Mouse (Mus musculus) cortical plate, adult 2 months (tissue): ENCODE measurements around the gene Grin3b. TPM values are rescaled to one million over a fixed set of nuclear protein-coding genes. Genes with fewer than 3 reads are reported as not detected.

ENCODE experiments used
- H3K27ac ChIP-seq: fragments of 200-500 bp; 2 replicates; pipeline ENCODE4 v1.5.1; 2012; ENCODE audit warnings: low read length, control low read depth, inconsistent platforms; ENCODE audit not compliant: insufficient read depth
- H3K4me1 ChIP-seq: fragments of 200-500 bp; 2 replicates; pipeline ENCODE4 v1.6.1; 2011; ENCODE audit warnings: low read length; ENCODE audit not compliant: control insufficient read depth, insufficient read depth
- H3K4me3 ChIP-seq: fragments of 200-500 bp; 2 replicates; pipeline ENCODE4 v1.5.1; 2011; ENCODE audit warnings: mild to moderate bottlenecking, low read length, control low read depth; ENCODE audit not compliant: insufficient read depth
- CTCF ChIP-seq: fragments of 200-500 bp; IDR thresholded peaks from 2 replicates; pipeline ENCODE4 v1.5.1; 2011; ENCODE audit warnings: mild to moderate bottlenecking, control low read depth, low read length; ENCODE audit not compliant: insufficient read depth; ENCODE audit errors: extremely low read depth
- POLR2A ChIP-seq: fragments of 200-500 bp; IDR thresholded peaks from 2 replicates; pipeline ENCODE4 v1.6.1; 2011; ENCODE audit warnings: mild to moderate bottlenecking, low read length, control low read depth; ENCODE audit not compliant: insufficient read depth; ENCODE audit errors: extremely low read depth
- polyA plus RNA-seq: library from polyadenylated mRNA; depleted of rRNA; stranded (reverse); fragments of >200 nt; gene quantifications from 2 replicates; pipeline ENCODE4 v1.2.3, GENCODE M21; 2012; rRNA removed

Gene Grin3b
- polyA plus RNA-seq, 1 experiment: 0.21 TPM

GRCm38 (mm10) chr10:80020191-80020590 lies 49.7 kb downstream of the Grin3b start:
- no peaks in the 10 kb centered on the region for H3K4me1 ChIP-seq
- TF ChIP-seq CTCF (no peak), POLR2A (no peak)
- H3K27ac ChIP-seq: no peak overlapping the region
- no peak overlapping the region for H3K4me3 ChIP-seq

GRCm38 (mm10) chr10:80020603-80021319 lies 50.2 kb downstream of the Grin3b start:
- no peak for TF ChIP-seq POLR2A
- TF ChIP-seq CTCF: no peak
- Histone ChIP-seq H3K4me3 (no peak overlapping the region), H3K4me1 (no peaks in the 10 kb centered on the region), H3K27ac (no peak overlapping the region)

- H3K4me3 ChIP-seq: no peak overlapping the region
- H3K4me1 ChIP-seq: no peaks in the 10 kb centered on the region
- no peak overlapping the region for H3K27ac ChIP-seq
- TF ChIP-seq CTCF: no peak
- TF ChIP-seq POLR2A: no peak
Observed at GRCm38 (mm10) chr10:80021320-80021641, 50.8 kb downstream of the Grin3b start.

DNA sequence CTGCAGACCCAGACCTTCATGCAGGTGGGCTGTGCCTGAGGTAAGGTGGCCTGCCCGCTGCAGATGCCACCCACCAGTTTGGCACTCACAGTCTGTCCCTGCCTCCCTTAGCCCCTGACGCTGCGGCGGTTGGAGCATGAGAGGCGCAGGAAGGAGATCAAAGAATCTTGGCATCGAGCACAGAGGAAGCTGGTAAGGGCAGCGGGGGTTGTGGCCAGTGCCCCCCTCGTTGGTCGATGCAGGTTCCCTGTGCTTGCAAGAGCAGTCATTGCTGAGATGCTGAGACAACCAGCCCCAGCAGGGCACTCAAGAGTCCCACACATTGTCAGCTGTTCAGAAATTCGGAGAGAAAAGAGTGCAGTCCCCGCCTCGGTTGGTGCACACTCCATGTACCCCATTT lies 51.6 kb downstream of the Grin3b start:
- Histone ChIP-seq H3K27ac (no peak overlapping the region), H3K4me3 (no peak overlapping the region), H3K4me1 (no peaks in the 10 kb centered on the region)
- TF ChIP-seq POLR2A (no peak), CTCF (no peak)

- TF ChIP-seq CTCF: no peak
- no peak for TF ChIP-seq POLR2A
- no peak overlapping the region for H3K4me3 ChIP-seq
- H3K4me1 ChIP-seq: no peaks in the 10 kb centered on the region
- no peak overlapping the region for H3K27ac ChIP-seq
Observed at GRCm38 (mm10) chr10:80022806-80023205, 52.3 kb downstream of the Grin3b start.

- Histone ChIP-seq H3K4me1 (no peaks in the 10 kb centered on the region), H3K4me3 (no peak overlapping the region), H3K27ac (no peak overlapping the region)
- TF ChIP-seq POLR2A (no peak), CTCF (no peak)
Observed at GRCm38 (mm10) chr10:80023758-80024157, 53.2 kb downstream of the Grin3b start.

- Histone ChIP-seq H3K4me1 (no peaks in the 10 kb centered on the region), H3K4me3 (no peak overlapping the region), H3K27ac (0 out of 2 replicates have a peak overlapping the region, but pooled peaks have one; percentile 25)
- TF ChIP-seq POLR2A (no peak), CTCF (no peak)
Observed at GRCm38 (mm10) chr10:80024229-80025043, 53.9 kb downstream of the Grin3b start.

DNA sequence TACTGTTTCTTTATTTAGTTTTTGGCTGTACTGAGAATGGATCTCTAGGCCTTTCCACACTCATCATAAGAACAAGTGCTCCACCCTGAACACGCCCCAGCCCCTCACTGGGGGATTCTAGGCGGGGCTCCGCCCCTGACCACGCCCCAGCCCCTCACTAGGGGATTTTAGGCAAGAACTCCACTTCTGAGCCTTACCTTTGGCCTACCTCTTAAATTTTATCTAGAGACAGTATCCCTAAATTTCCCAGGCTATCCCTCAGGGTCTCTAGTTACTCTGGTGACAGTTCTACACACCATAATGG lies 54.5 kb downstream of the Grin3b start:
- TF ChIP-seq POLR2A: no peak
- TF ChIP-seq CTCF: no peak
- H3K4me1 ChIP-seq: no peaks in the 10 kb centered on the region

GRCm38 (mm10) chr10:80025463-80025862 lies 54.9 kb downstream of the Grin3b start:
- Histone ChIP-seq H3K27ac (no peak overlapping the region), H3K4me1 (no peaks in the 10 kb centered on the region), H3K4me3 (no peak overlapping the region)
- TF ChIP-seq CTCF (no peak), POLR2A (no peak)

More for the DNA sequence above, 54.5 kb downstream of the Grin3b start:
- H3K4me3 ChIP-seq: no peak overlapping the region
- no peak overlapping the region for H3K27ac ChIP-seq

DNA sequence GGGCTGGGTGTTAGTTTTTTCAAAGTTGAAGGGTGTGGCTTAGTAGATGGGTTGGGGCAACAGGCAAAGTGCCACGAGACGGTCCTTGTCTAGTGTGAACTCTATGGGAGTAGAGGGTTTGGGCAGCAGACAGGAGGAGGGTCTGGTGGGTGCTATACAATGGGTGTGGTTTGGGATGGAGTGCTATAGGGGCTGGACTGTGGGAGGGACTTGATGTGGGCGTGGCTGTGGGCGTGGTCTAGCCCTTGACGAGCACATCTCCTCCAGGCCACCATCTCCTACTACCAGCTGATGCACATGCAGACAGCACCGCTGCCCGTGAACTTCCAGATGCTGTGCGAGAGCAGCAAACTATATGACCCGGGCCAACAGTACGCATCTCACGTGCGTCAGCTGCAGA lies 55.4 kb downstream of the Grin3b start:
- TF ChIP-seq CTCF (no peak), POLR2A (no peak)
- Histone ChIP-seq H3K4me1 (no peaks in the 10 kb centered on the region), H3K27ac (no peak overlapping the region)

More for the DNA sequence above, 55.4 kb downstream of the Grin3b start:
- H3K4me3 ChIP-seq: no peak overlapping the region

Other genes with a start within 250 kb of the Grin3b start
- 51.6 and 54.9 TPM in 2 replicates for gene Polrmt, start 224.1 kb upstream of the Grin3b start, polyA plus RNA-seq
- 6.5 and 9.7 TPM in 2 replicates for gene Fgf22, start 215.6 kb upstream of the Grin3b start, polyA plus RNA-seq
- gene Rnf126, start 203.8 kb upstream of the Grin3b start, polyA plus RNA-seq: 157 TPM in 2 replicates
- gene Fstl3, start 193.4 kb upstream of the Grin3b start, polyA plus RNA-seq: 5.7 and 5.9 TPM in 2 replicates
- gene Prss57, start 179.8 kb upstream of the Grin3b start, polyA plus RNA-seq: 1.4 and 2.1 TPM in 2 replicates
- 294 and 331 TPM in 2 replicates for gene Palm, start 177.1 kb upstream of the Grin3b start, polyA plus RNA-seq
- gene Misp, start 149.7 kb upstream of the Grin3b start, polyA plus RNA-seq: 0.13 and 0.21 TPM in 2 replicates
- 53.3 and 54.1 TPM in 2 replicates for gene Ptbp1, start 116.3 kb upstream of the Grin3b start, polyA plus RNA-seq
- gene Prtn3, start 96.2 kb upstream of the Grin3b start, polyA plus RNA-seq: 4.3 and 5.2 TPM in 2 replicates
- 79.9 and 80.5 TPM in 2 replicates for gene Plppr3, start 96.1 kb upstream of the Grin3b start, polyA plus RNA-seq
- gene Elane, start 84.5 kb upstream of the Grin3b start, polyA plus RNA-seq: not detected in 2 replicates
- gene Cfd, start 79.9 kb upstream of the Grin3b start, polyA plus RNA-seq: 0.40 and 1.6 TPM in 2 replicates
- gene Med16, start 61.8 kb upstream of the Grin3b start, polyA plus RNA-seq: 64.8 and 68.2 TPM in 2 replicates
- not detected in 2 replicates for gene Gm26602, start 59.9 kb upstream of the Grin3b start, polyA plus RNA-seq
- gene Kiss1r, start 53.7 kb upstream of the Grin3b start, polyA plus RNA-seq: 12.1 and 12.5 TPM in 2 replicates
- gene R3hdm4, start 49.5 kb upstream of the Grin3b start, polyA plus RNA-seq: 425 TPM in 2 replicates
- gene Arid3a, start 43.7 kb upstream of the Grin3b start, polyA plus RNA-seq: 3.1 and 3.2 TPM in 2 replicates
- 60.9 and 63.2 TPM in 2 replicates for gene Wdr18, start 10.6 kb upstream of the Grin3b start, polyA plus RNA-seq
- gene Tmem259, start 13.6 kb downstream of the Grin3b start, polyA plus RNA-seq: 168 and 183 TPM in 2 replicates
- 8.0 and 9.0 TPM in 2 replicates for gene Cnn2, start 17.9 kb downstream of the Grin3b start, polyA plus RNA-seq
- 10.9 and 11.5 TPM in 2 replicates for gene Abca7, start 25.8 kb downstream of the Grin3b start, polyA plus RNA-seq
- gene Arhgap45, start 45.9 kb downstream of the Grin3b start, polyA plus RNA-seq: 6.6 and 7.2 TPM in 2 replicates
- 236 and 245 TPM in 2 replicates for gene Polr2e, start 69.1 kb downstream of the Grin3b start, polyA plus RNA-seq
- 890 and 934 TPM in 2 replicates for gene Gpx4, start 76.5 kb downstream of the Grin3b start, polyA plus RNA-seq
- 22.9 and 24.4 TPM in 2 replicates for gene Sbno2, start 134.9 kb downstream of the Grin3b start, polyA plus RNA-seq
- 91.8 and 94.2 TPM in 2 replicates for gene Stk11, start 145.1 kb downstream of the Grin3b start, polyA plus RNA-seq
- gene Atp5d, start 167.9 kb downstream of the Grin3b start, polyA plus RNA-seq: 620 and 641 TPM in 2 replicates
- gene Cbarp, start 170.1 kb downstream of the Grin3b start, polyA plus RNA-seq: 274 and 285 TPM in 2 replicates
- gene Midn, start 177.6 kb downstream of the Grin3b start, polyA plus RNA-seq: 26.6 and 33.8 TPM in 2 replicates
- 150 and 180 TPM in 2 replicates for gene Cirbp, start 195.3 kb downstream of the Grin3b start, polyA plus RNA-seq
- 13.1 and 13.9 TPM in 2 replicates for gene 1600002K03Rik, start 202.2 kb downstream of the Grin3b start, polyA plus RNA-seq
- 7.7 and 8.5 TPM in 2 replicates for gene Efna2, start 208.8 kb downstream of the Grin3b start, polyA plus RNA-seq